Mouse (Mus musculus) intestine, embryonic 15.5 days (tissue): ENCODE results near the gene Rarb. TPM values are rescaled to one million over a fixed set of nuclear protein-coding genes. Genes with fewer than 3 reads are reported as not detected.

Experiments
- ATAC-seq: fragments of 200-750 bp; cut with Nextera tagmentation; 2 replicates; pipeline ENCODE4 v1.8.0; 2017; ENCODE audit warnings: moderate TSS enrichment, moderate library complexity
- H3K27ac ChIP-seq: fragments of 300-500 bp; sonication (generic); 2 replicates; pipeline ENCODE4 v1.5.1; 2015; ENCODE audit warnings: mild to moderate bottlenecking, inconsistent platforms
- H3K27me3 ChIP-seq: fragments of 300-500 bp; sonication (generic); replicated peaks from 2 replicates; pipeline ENCODE4 v1.6.1; 2015; ENCODE audit warnings: inconsistent platforms
- H3K36me3 ChIP-seq: fragments of 300-500 bp; sonication (generic); 2 replicates; pipeline ENCODE4 v1.6.1; 2015; ENCODE audit warnings: inconsistent platforms
- H3K4me1 ChIP-seq: fragments of 300-500 bp; sonication (generic); replicated peaks from 2 replicates; pipeline ENCODE4 v1.6.1; 2015; ENCODE audit warnings: inconsistent platforms
- H3K4me2 ChIP-seq: fragments of 300-500 bp; sonication (generic); replicated peaks from 2 replicates; pipeline ENCODE4 v1.6.1; 2015; ENCODE audit warnings: mild to moderate bottlenecking, inconsistent platforms
- H3K4me3 ChIP-seq: fragments of 300-500 bp; sonication (generic); replicated peaks from 2 replicates; pipeline ENCODE4 v1.5.1; 2015; ENCODE audit warnings: inconsistent platforms
- H3K9ac ChIP-seq: fragments of 300-500 bp; sonication (generic); 2 replicates; pipeline ENCODE4 v1.6.1; 2015; ENCODE audit warnings: inconsistent platforms
- H3K9me3 ChIP-seq: fragments of 300-500 bp; sonication (generic); 2 replicates; pipeline ENCODE4 v1.6.1; 2016; ENCODE audit warnings: inconsistent platforms
- WGBS: fragments of 180-500 bp; shearing (Covaris S2); methylation state at CpG from one replicate; pipeline ENCODE4 v1.1.7; 2015; 5-methylcytosine and 5-hydroxymethylcytosine counted together
- polyA plus RNA-seq: library from polyadenylated mRNA; unstranded; fragments of >200 nt; fragmentation: Nextera tagmentation; extraction: Ambion mirVana; gene quantifications from 2 replicates; pipeline ENCODE4 v1.2.1, GENCODE M21; 2015

The Rarb gene
- polyA plus RNA-seq, 1 experiment from 2014 or later, result 10.2 TPM

DNA sequence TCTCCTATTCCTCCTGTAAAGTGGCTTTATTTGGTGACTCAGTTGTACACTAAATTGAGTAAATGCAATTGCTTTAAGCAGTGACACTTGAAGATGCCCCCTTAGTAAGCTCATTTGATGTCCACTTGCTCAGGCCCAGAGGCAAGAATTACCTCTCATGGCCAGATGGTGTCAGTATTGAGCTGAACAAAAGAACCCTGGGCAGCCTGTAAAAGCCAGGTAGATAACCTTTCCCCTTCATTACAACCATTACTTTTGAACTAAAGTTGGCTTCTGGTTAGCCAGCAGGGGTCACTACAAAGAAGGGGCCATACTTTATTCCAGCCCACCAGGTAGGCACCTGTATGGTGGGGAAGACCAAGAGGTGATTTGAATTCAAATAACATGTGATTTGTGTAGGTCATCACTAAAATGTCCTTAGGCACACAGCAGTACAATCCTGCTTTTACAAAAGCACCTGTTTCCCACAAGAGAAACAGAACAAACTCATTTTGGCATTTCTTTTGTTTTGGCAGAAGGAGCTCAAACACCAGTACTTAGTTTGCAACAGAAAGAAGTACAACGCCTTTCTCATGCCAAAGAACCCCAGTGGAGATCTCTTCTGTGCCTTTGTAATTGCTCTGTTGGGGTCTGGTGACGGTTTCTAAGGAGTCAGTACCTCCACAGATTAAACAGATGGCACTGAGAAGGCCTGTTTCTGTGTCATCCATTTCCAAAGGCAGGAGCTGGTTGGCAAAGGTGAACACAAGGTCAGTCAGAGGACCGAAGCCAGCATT is 384.4 kb downstream of the Rarb start:
- Histone ChIP-seq H3K9me3 (no peaks in the 10 kb centered on the region), H3K36me3 (peaks cover 6% of the 10 kb centered on the region; the same call in 1 of the 2 replicates), H3K4me2 (no peak overlapping the region), H3K9ac (no peak overlapping the region), H3K4me1 (no peaks in the 10 kb centered on the region), H3K4me3 (no peak overlapping the region), H3K27me3 (no peaks in the 10 kb centered on the region), H3K27ac (no peak overlapping the region)
- 82% methylated on average over 3 of the region's 3 CpGs for WGBS
- peak; percentile 58 for ATAC-seq

DNA sequence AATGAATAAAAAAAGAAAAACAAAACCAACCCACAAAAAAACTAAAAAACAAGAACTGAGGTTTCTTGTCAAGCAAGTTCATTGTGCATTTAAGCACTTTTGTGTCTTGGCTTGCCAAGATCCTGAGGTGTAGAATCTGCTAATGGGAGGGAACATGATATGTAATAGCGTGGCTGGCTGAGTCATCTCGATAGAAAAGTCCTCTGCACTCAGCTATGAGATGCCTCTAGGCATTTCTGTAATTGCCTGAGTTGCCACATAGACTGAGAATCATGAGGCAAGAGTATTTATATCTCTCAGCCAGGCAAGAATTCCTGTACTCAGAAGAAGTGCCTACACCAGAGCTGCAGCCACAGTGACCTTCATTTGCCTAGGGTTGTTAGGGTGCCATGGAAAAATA is 385.8 kb downstream of the Rarb start:
- ATAC-seq, result no peak
- H3K27me3 ChIP-seq, result no peaks in the 10 kb centered on the region
- H3K4me1 ChIP-seq, result no peaks in the 10 kb centered on the region
- no peak overlapping the region for H3K27ac ChIP-seq
- H3K36me3 ChIP-seq, result peaks cover 6% of the 10 kb centered on the region
- no peak overlapping the region for H3K4me2 ChIP-seq
- H3K9me3 ChIP-seq, result no peaks in the 10 kb centered on the region
- H3K9ac ChIP-seq, result no peak overlapping the region
- WGBS, result 66% methylated on average over 2 of the region's 2 CpGs
- no peak overlapping the region for H3K4me3 ChIP-seq

DNA sequence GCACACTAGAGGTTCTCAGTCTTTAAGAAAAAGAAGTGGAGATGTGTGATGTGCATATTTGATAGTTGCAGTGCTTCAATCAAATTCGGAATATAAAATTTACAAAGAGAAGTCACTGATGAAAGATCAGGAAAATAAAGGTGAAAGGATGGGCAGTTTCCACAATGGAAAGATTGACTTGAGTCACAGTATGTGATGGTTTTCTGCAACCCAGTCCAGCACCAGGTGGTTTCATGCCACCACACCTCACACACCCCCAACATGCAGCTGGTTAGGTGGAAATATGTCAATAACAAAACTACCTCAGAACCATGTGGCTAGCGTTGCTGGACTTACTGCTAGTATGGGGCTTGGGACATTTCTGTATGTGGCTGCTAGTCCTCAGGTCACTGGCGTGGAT is 386.4 kb downstream of the Rarb start:
- H3K27me3 ChIP-seq, result no peaks in the 10 kb centered on the region
- no peak overlapping the region for H3K4me3 ChIP-seq
- H3K4me2 ChIP-seq, result no peak overlapping the region
- no peaks in the 10 kb centered on the region for H3K4me1 ChIP-seq
- 83% methylated on average over 3 of the region's 3 CpGs for WGBS
- H3K36me3 ChIP-seq, result peaks cover 6% of the 10 kb centered on the region
- no peak; the same call in 1 of the 2 replicates for ATAC-seq
- H3K9me3 ChIP-seq, result no peaks in the 10 kb centered on the region
- no peak overlapping the region for H3K27ac ChIP-seq
- no peak overlapping the region for H3K9ac ChIP-seq

DNA sequence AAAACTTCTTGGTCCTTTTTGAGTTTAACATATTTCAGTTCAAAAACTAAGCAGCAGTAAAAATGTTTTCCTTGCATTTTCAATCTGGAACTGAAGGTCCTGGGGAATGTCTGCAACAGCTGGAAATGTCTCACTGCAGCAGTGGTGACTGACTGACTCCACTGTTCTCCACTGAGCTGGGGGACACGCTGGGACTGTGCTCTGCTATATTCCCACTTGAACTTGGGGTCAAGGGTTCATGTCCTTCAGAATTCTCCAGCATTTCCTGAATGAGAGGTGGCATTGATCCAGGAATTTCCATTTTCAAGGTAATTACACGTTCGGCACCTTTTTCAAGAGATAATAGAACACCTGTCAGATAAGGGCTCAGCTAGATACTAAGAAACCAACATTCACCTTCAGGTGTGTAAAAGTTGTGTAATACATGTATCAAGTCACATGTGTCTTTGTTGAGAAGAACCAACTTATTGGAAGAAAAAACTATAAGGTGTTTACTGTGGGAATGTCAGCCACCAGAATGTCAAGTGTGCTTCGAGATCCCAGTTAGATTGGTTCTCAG is 386.9 kb downstream of the Rarb start:
- H3K4me1 ChIP-seq, result no peaks in the 10 kb centered on the region
- no peak overlapping the region for H3K4me3 ChIP-seq
- H3K27ac ChIP-seq, result no peak overlapping the region
- 54% methylated on average over 4 of the region's 4 CpGs for WGBS
- ATAC-seq, result peak; percentile 72
- no peak overlapping the region for H3K9ac ChIP-seq
- no peaks in the 10 kb centered on the region for H3K27me3 ChIP-seq
- H3K4me2 ChIP-seq, result no peak overlapping the region
- H3K36me3 ChIP-seq, result peaks cover 6% of the 10 kb centered on the region
- no peaks in the 10 kb centered on the region for H3K9me3 ChIP-seq

DNA sequence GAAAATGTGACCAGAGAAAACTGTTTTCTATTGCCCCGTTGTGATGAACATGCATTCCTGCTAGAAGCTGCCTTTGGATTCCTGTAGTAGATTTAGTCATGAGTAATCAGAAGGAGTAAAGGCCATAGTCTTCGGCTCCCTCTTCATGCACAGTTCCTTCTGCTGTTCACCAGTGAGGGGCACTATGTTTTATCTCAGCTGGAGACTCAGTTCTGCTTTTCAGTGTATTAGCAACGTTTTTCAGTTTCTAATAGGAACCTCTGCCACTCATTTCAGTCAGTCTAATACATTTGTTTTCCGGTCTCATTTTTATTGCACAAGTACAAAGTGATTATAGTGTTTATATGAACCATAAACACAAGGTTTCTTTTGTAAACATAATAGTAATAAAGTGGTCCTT is 391.4 kb downstream of the Rarb start:
- Histone ChIP-seq H3K4me2 (no peak overlapping the region), H3K9ac (no peak overlapping the region), H3K27me3 (no peaks in the 10 kb centered on the region), H3K36me3 (peaks cover 6% of the 10 kb centered on the region), H3K9me3 (no peaks in the 10 kb centered on the region), H3K4me1 (no peaks in the 10 kb centered on the region), H3K27ac (no peak overlapping the region), H3K4me3 (no peak overlapping the region)
- ATAC-seq, result no peak
- WGBS, result 55% methylated on average over 4 of the region's 4 CpGs

DNA sequence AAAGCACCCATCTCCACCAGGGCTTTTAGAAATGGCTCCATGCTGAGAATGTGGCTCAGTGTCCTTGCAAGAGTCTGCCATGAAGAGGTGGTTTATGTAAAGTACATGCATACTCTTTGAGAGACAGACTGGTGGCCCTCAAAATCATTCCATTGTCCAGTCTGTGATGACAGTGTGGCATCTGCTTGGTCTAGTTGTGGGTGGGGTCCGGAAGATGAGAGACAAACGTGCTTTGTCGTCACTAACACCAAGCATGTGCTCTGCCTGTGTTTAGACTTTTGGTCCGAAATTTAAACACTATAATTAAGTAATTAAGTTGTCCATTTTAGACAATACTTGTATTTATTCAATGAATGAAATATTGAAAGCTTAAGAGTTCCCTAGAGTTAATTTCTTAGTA is 404.8 kb downstream of the Rarb start:
- H3K4me3 ChIP-seq, result no peak overlapping the region
- no peak overlapping the region for H3K4me2 ChIP-seq
- no peaks in the 10 kb centered on the region for H3K4me1 ChIP-seq
- no peak for ATAC-seq
- no peak overlapping the region for H3K9ac ChIP-seq
- H3K9me3 ChIP-seq, result no peaks in the 10 kb centered on the region
- H3K27me3 ChIP-seq, result no peaks in the 10 kb centered on the region
- H3K27ac ChIP-seq, result no peak overlapping the region
- WGBS, result 77% methylated on average over 4 of the region's 4 CpGs
- peaks cover 3% of the 10 kb centered on the region; the same call in 1 of the 2 replicates for H3K36me3 ChIP-seq

DNA sequence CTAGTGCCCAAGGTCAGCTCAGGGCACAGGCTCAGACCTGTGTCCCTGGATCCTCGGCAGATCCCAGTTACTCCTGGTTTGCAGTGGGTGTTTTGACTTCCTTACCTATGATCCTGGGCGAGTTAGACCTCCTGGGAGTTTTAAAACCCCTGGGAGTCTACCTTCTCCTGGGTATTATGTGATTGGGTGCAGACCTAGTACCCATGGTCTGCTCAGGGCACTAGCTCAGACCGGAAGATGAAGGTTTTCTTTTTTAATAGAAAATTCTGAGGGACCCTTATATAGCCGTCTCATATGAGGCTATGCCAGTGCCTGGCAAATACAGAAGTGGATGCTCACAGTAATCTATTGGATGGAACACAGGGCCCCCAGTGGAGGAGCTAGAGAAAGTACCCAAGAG is 413.8 kb downstream of the Rarb start:
- 90% methylated on average over 4 of the region's 4 CpGs for WGBS
- Histone ChIP-seq H3K9ac (no peak overlapping the region), H3K4me1 (no peaks in the 10 kb centered on the region), H3K4me2 (no peak overlapping the region), H3K9me3 (no peaks in the 10 kb centered on the region), H3K4me3 (no peak overlapping the region), H3K36me3 (0 out of 2 replicates have a peak, but pooled peaks cover 3% of the 10 kb centered on the region), H3K27me3 (no peaks in the 10 kb centered on the region), H3K27ac (no peak overlapping the region)
- ATAC-seq, result no peak

DNA sequence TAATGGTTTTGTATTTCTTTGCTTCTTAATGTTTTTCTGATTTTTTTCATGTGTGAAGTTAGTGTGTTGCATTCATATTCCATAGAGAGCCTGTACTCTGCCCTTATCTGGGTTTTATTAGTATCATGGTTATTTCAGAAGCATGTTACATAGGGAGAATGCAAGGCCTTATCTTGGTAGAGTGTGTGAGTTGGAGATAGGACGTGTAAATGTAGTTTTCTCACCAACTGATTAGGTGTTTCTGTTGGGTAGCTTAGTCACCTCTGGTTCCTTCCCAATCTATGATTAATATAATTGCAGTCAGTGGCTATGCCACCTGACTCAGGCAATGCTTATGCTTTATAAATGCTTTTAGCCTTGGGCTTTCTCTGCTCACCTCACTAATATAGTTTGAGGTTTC is 434.2 kb downstream of the Rarb start:
- Histone ChIP-seq H3K27me3 (no peaks in the 10 kb centered on the region), H3K9ac (no peak overlapping the region), H3K36me3 (no peaks in the 10 kb centered on the region), H3K4me2 (no peak overlapping the region), H3K4me1 (0 out of 2 replicates have a peak, but pooled peaks cover 2% of the 10 kb centered on the region), H3K9me3 (no peaks in the 10 kb centered on the region), H3K27ac (no peak overlapping the region), H3K4me3 (no peak overlapping the region)
- peak; percentile 45; the same call in 1 of the 2 replicates for ATAC-seq
- WGBS, result 65% methylated on average over 1 of the region's 1 CpGs
